Mouse (Mus musculus) stomach, embryonic 16.5 days (tissue): ENCODE results near the gene Rhox13. TPM values are rescaled to one million over a fixed set of nuclear protein-coding genes. Genes with fewer than 3 reads are reported as not detected.

Experiments used
- ATAC-seq: fragments of 200-750 bp; cut with Nextera tagmentation; 2 replicates; pipeline ENCODE4 v1.8.0; 2017; ENCODE audit warnings: moderate number of reproducible peaks, moderate TSS enrichment; ENCODE audit not compliant: insufficient read depth, low FRiP score
- H3K27ac ChIP-seq: fragments of 300-500 bp; sonication (generic); 2 replicates; pipeline ENCODE4 v1.5.1; 2014; ENCODE audit warnings: low read length
- H3K27me3 ChIP-seq: fragments of 300-500 bp; sonication (generic); 2 replicates; pipeline ENCODE4 v1.6.1; 2014; ENCODE audit warnings: low read length, control low read depth, mixed read lengths; ENCODE audit not compliant: control insufficient read depth, insufficient read depth
- H3K36me3 ChIP-seq: fragments of 300-500 bp; sonication (generic); 2 replicates; pipeline ENCODE4 v1.6.1; 2014; ENCODE audit warnings: low read length; ENCODE audit not compliant: control insufficient read depth, insufficient read depth
- H3K4me1 ChIP-seq: fragments of 300-500 bp; sonication (generic); 2 replicates; pipeline ENCODE4 v1.6.1; 2014; ENCODE audit warnings: low read length, control low read depth, mixed read lengths; ENCODE audit not compliant: control insufficient read depth, insufficient read depth
- H3K4me2 ChIP-seq: fragments of 300-500 bp; sonication (generic); 2 replicates; pipeline ENCODE4 v1.6.1; 2014; ENCODE audit warnings: low read depth, low read length, mixed read lengths
- H3K4me3 ChIP-seq: fragments of 300-500 bp; sonication (generic); replicated peaks from 2 replicates; pipeline ENCODE4 v1.5.1; 2014; ENCODE audit warnings: mild to moderate bottlenecking, low read length
- H3K9ac ChIP-seq: fragments of 300-500 bp; sonication (generic); 2 replicates; pipeline ENCODE4 v1.6.1; 2014; ENCODE audit warnings: low read length
- H3K9me3 ChIP-seq: fragments of 300-500 bp; sonication (generic); replicated peaks from 2 replicates; pipeline ENCODE4 v1.6.1; 2016; ENCODE audit warnings: low read length, control low read depth; ENCODE audit not compliant: control insufficient read depth
- WGBS: fragments of 180-500 bp; shearing (Covaris S2); extraction: QIAGEN DNeasy Blood & Tissue Kit; methylation state at CpG from one replicate; pipeline ENCODE4 v1.1.7; 2014; 5-methylcytosine and 5-hydroxymethylcytosine counted together
- polyA plus RNA-seq: library from polyadenylated mRNA; unstranded; fragments of >200 nt; fragmentation: Nextera tagmentation; extraction: Ambion mirVana; gene quantifications from 2 replicates; pipeline ENCODE4 v1.2.1, GENCODE M21; 2015

Gene Rhox13
- polyA plus RNA-seq = not detected in 2 replicates

DNA sequence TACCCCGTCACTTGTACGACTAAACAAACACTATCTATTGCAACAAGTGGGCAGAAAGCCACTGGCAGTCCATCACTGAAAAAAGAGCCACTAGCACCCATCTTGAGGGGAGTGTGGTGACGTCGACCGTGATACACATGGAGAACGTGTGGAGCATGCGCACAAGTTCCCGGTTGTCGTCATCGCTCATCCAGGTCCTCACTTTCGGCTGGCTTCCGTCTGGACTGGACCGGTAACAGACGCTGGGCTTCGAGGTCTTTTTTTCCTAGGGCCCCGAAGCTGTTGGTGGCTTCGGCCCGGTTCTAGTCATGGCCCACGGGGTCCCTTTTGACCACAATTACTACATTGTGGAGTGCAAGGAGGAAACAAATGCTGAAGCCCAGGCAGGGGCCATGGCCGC is at the start of gene Rhox13:
Gene Rhox13, plus strand, starts transcription at position 238 of the 400 bp plus-strand sequence.
- H3K9me3 ChIP-seq = no peaks in the 10 kb centered on the region; the same call in 1 of the 2 replicates
- no peak within 1 kb of the TSS for H3K4me2 ChIP-seq
- H3K9ac ChIP-seq = no peak within 1 kb of the TSS
- ATAC-seq = no peak
- no peaks in the 10 kb centered on the region for H3K27me3 ChIP-seq
- WGBS = 94% methylated on average over 20 of the region's 20 CpGs
- H3K27ac ChIP-seq = no peak within 1 kb of the TSS
- H3K4me3 ChIP-seq = no peak within 1 kb of the TSS
- no peaks in the 10 kb centered on the region for H3K4me1 ChIP-seq
- no peaks in the 10 kb centered on the region for H3K36me3 ChIP-seq

GRCm38 (mm10) chrX:38084226-38084625 is 36.8 kb upstream of the Rhox13 start:
- no peaks in the 10 kb centered on the region for H3K9me3 ChIP-seq
- WGBS = 23% methylated on average over 12 of the region's 12 CpGs
- no peak overlapping the region for H3K27ac ChIP-seq
- no peak overlapping the region for H3K9ac ChIP-seq
- H3K4me3 ChIP-seq = no peak overlapping the region
- H3K36me3 ChIP-seq = no peaks in the 10 kb centered on the region
- no peaks in the 10 kb centered on the region for H3K27me3 ChIP-seq
- ATAC-seq = no peak
- H3K4me2 ChIP-seq = no peak overlapping the region
- H3K4me1 ChIP-seq = no peaks in the 10 kb centered on the region

DNA sequence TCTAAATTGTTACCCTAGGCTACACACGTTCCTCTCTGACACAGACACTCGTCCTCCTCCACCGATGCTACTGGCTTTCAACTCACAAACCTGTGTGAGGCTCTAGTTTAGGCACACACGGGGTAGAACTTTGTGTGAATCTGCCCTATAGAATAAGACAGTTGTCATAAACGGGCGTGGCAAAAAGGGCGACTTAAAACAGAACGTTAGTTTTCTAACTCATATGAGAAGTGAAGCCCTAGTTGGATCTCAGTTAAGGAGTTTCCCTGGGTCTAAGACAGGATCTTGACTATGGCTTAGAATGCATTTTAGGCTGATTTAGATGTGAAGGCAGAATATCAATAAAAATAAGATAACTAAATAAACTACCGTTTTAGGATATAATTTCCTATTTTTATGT is 36.0 kb upstream of the Rhox13 start, which contains the start of gene Rhox11:
Gene Rhox11, minus strand, starts transcription at position 101 of the 400 bp plus-strand sequence.
- Histone ChIP-seq H3K27me3 (no peaks in the 10 kb centered on the region), H3K4me3 (no peak within 1 kb of the TSS), H3K4me1 (no peaks in the 10 kb centered on the region), H3K9ac (no peak within 1 kb of the TSS), H3K9me3 (no peaks in the 10 kb centered on the region), H3K27ac (no peak within 1 kb of the TSS), H3K4me2 (no peak within 1 kb of the TSS), H3K36me3 (no peaks in the 10 kb centered on the region)
- WGBS = 84% methylated on average over 9 of the region's 9 CpGs
- ATAC-seq = no peak

GRCm38 (mm10) chrX:38110807-38111206 is 10.2 kb upstream of the Rhox13 start, which contains the start of gene Rhox12:
Rhox12 (minus strand) TSS chrX:38110907.
- Histone ChIP-seq H3K9me3 (no peaks in the 10 kb centered on the region), H3K36me3 (no peaks in the 10 kb centered on the region), H3K27ac (no peak within 1 kb of the TSS), H3K9ac (no peak within 1 kb of the TSS), H3K4me1 (no peaks in the 10 kb centered on the region), H3K4me3 (no peak within 1 kb of the TSS), H3K4me2 (no peak within 1 kb of the TSS), H3K27me3 (no peaks in the 10 kb centered on the region)
- WGBS = 65% methylated on average over 4 of the region's 4 CpGs
- ATAC-seq = no peak

GRCm38 (mm10) chrX:38121478-38121877 is 459 bp downstream of the Rhox13 start:
- Histone ChIP-seq H3K27ac (no peak overlapping the region), H3K4me1 (no peaks in the 10 kb centered on the region), H3K27me3 (no peaks in the 10 kb centered on the region), H3K9ac (no peak overlapping the region), H3K4me2 (no peak overlapping the region), H3K36me3 (no peaks in the 10 kb centered on the region), H3K9me3 (no peaks in the 10 kb centered on the region; the same call in 1 of the 2 replicates), H3K4me3 (no peak overlapping the region)
- no peak for ATAC-seq
- 88% methylated on average over 34 of the region's 34 CpGs for WGBS

DNA sequence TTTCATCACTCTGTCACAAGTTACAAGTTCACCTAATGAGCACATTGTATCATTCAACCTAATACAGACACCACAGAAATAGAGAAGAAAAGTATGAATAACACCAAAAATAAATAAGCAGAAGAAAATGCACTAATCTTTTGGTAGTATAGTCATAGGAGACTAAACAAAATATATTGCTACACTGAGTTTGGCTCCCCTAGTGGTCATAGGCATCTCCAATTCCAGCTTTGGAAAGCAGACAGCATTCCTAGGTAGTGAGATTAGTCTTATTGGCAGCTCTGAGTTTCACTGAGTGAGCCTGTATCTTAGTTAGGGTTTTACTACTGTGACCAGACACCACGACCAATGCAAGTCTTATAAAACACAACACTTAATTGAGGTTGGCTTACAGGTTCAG is 38.1 kb downstream of the Rhox13 start:
- Histone ChIP-seq H3K9ac (no peak overlapping the region), H3K27me3 (no peaks in the 10 kb centered on the region), H3K36me3 (no peaks in the 10 kb centered on the region), H3K27ac (no peak overlapping the region), H3K4me3 (no peak overlapping the region), H3K4me1 (no peaks in the 10 kb centered on the region), H3K9me3 (no peaks in the 10 kb centered on the region), H3K4me2 (no peak overlapping the region)
- no peak for ATAC-seq
- 68% methylated on average over 1 of the region's 1 CpGs for WGBS

- Histone ChIP-seq H3K9me3 (no peaks in the 10 kb centered on the region), H3K4me2 (no peak overlapping the region), H3K9ac (no peak overlapping the region), H3K27me3 (no peaks in the 10 kb centered on the region), H3K4me1 (no peaks in the 10 kb centered on the region), H3K4me3 (no peak overlapping the region), H3K36me3 (no peaks in the 10 kb centered on the region), H3K27ac (no peak overlapping the region)
- no peak for ATAC-seq
- 83% methylated on average over 3 of the region's 3 CpGs for WGBS
Measured at GRCm38 (mm10) chrX:38165315-38165714, 44.3 kb downstream of the Rhox13 start.

DNA sequence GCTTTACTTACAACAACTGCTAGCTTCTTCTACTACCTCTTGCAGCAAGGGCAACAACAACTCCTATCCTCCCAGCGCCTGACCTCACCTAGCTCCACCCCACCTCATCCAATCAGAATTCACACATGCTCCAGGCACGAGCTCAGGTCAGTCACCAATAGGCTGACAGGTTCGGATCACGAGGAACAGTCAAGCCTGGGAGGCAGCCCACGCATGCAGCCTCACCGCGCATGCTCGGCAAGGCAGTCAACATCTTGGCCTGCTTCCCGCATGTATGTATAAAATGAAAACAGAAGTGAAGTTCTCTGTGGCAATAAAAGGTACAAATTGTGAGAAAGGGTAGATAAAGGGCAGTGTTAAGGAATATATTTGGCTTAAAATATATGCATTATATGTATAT is 45.0 kb downstream of the Rhox13 start:
- H3K27ac ChIP-seq = no peak overlapping the region
- no peaks in the 10 kb centered on the region for H3K36me3 ChIP-seq
- 73% methylated on average over 9 of the region's 9 CpGs for WGBS
- no peaks in the 10 kb centered on the region for H3K27me3 ChIP-seq
- no peak overlapping the region for H3K4me2 ChIP-seq
- ATAC-seq = no peak
- H3K4me1 ChIP-seq = no peaks in the 10 kb centered on the region
- no peak overlapping the region for H3K9ac ChIP-seq
- H3K9me3 ChIP-seq = no peaks in the 10 kb centered on the region
- H3K4me3 ChIP-seq = no peak overlapping the region

- Histone ChIP-seq H3K9me3 (no peaks in the 10 kb centered on the region), H3K27me3 (no peaks in the 10 kb centered on the region), H3K4me3 (no peak overlapping the region), H3K9ac (no peak overlapping the region), H3K36me3 (no peaks in the 10 kb centered on the region), H3K4me2 (no peak overlapping the region), H3K27ac (no peak overlapping the region), H3K4me1 (no peaks in the 10 kb centered on the region)
- WGBS = 78% methylated on average over 4 of the region's 4 CpGs
- no peak for ATAC-seq
Measured at GRCm38 (mm10) chrX:38166592-38166991, 45.6 kb downstream of the Rhox13 start.
